In the genomic region with DNA sequence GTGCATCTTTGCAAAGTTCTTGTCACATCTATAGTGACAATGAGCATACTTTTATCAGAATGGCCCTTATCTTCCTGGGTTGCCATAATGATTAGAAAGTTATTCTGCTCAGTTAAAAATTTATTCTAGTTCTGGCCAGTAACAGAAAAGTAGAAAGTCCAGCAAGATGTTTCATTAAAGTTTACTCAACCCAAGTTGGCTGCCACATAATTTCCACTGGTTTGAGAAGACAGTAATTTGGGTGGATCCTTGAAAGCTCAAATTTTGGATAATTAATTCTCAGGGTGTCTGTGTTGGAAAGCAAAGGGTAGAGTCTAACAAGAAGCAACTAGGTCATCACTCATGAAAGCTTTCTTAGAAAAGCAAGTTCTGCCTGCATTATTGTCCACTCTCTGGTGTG, we compare ENCODE assay signal across 37 mouse cellular contexts. TPM values are rescaled to one million over a fixed set of nuclear protein-coding genes. Genes with fewer than 3 reads are reported as not detected.
"Had no signal": no experiment of that assay in that cellular context is flagged by ENCODE, and none has a peak within 500 bp of the region (broad histone marks: within the 10 kb centered on the region; RNA-seq: fewer than 3 reads in every experiment).

No protein-coding gene starts in this region.

- H3K4me2 ChIP-seq: heart, embryonic 12.5 days; hindbrain, embryonic 12.5 days; hindbrain, embryonic 14.5 days; intestine, embryonic 15.5 days; limb, embryonic 12.5 days; liver, embryonic 13.5 days; liver, embryonic 15.5 days had no signal

- H3K36me3 ChIP-seq: heart, embryonic 10.5 days; heart, embryonic 12.5 days; hindbrain, embryonic 10.5 days; hindbrain, embryonic 12.5 days; intestine, embryonic 15.5 days; limb, embryonic 10.5 days; limb, embryonic 12.5 days; liver, embryonic 13.5 days; liver, embryonic 15.5 days had no signal

- H3K27me3 ChIP-seq: heart, embryonic 12.5 days; hindbrain, embryonic 12.5 days; intestine, embryonic 15.5 days; limb, embryonic 12.5 days; liver, embryonic 13.5 days; liver, embryonic 15.5 days had no signal

- H3K27ac ChIP-seq: gastrocnemius, adult 2 months; heart, embryonic 10.5 days; hindbrain, embryonic 10.5 days; hindbrain, embryonic 12.5 days; hindbrain, embryonic 14.5 days; intestine, embryonic 15.5 days; layer of hippocampus, adult 2 months; left cerebral cortex, adult 2 months; limb, embryonic 10.5 days; limb, embryonic 12.5 days; liver, embryonic 13.5 days; liver, embryonic 15.5 days had no signal

- DNase-seq: gastrocnemius, adult 2 months; gastrocnemius, postnatal 10 days; gastrocnemius, postnatal 25 days; heart, adult 18-20 months; heart, postnatal 10 days; heart, postnatal 4 days; liver; liver, embryonic 13.5 days; liver, postnatal 0 days had no signal

- H3K9me3 ChIP-seq: heart, embryonic 10.5 days; heart, embryonic 12.5 days; hindbrain, embryonic 10.5 days; hindbrain, embryonic 12.5 days; intestine, embryonic 15.5 days; limb, embryonic 10.5 days; limb, embryonic 12.5 days; liver, embryonic 13.5 days; liver, embryonic 15.5 days had no signal

- H3K9ac ChIP-seq: heart, embryonic 12.5 days; hindbrain, embryonic 12.5 days; hindbrain, embryonic 14.5 days; intestine, embryonic 15.5 days; limb, embryonic 12.5 days; liver, embryonic 13.5 days; liver, embryonic 15.5 days; liver, postnatal 0 days had no signal

- H3K4me1 ChIP-seq: heart, embryonic 10.5 days; heart, embryonic 12.5 days; hindbrain, embryonic 10.5 days; hindbrain, embryonic 12.5 days; intestine, embryonic 15.5 days; limb, embryonic 10.5 days; limb, embryonic 12.5 days; liver, embryonic 13.5 days; liver, embryonic 15.5 days had no signal

- ATAC-seq: forebrain, embryonic 16.5 days; hindbrain, embryonic 16.5 days; inflammation-experienced regulatory T-cells, adult 6 months; intestine, embryonic 15.5 days; intestine, postnatal 0 days; liver, postnatal 0 days had no signal

- H3K4me3 ChIP-seq: gastrocnemius, adult 2 months; heart, embryonic 10.5 days; heart, embryonic 12.5 days; hindbrain, embryonic 10.5 days; hindbrain, embryonic 12.5 days; intestine, embryonic 15.5 days; layer of hippocampus, adult 2 months; left cerebral cortex, adult 2 months; limb, embryonic 10.5 days; limb, embryonic 12.5 days; liver, embryonic 13.5 days; liver, embryonic 15.5 days had no signal

RNA-seq across cellular contexts. Expression of a gene that starts 41.5 kb away (rescaled TPM):
- total RNA-seq: gastrocnemius, adult 2 months; gastrocnemius, postnatal 10 days; gastrocnemius, postnatal 25 days; gastrocnemius, postnatal 4 days; granulocyte monocyte progenitor cell, adult 5-6 weeks; heart, adult 18-20 months; heart, adult 8-10 months; heart, postnatal 10 days; heart, postnatal 25 days; heart, postnatal 4 days; layer of hippocampus, adult 2 months; layer of hippocampus, postnatal 10 days; layer of hippocampus, postnatal 25 days; left cerebral cortex, adult 2 months; left cerebral cortex, postnatal 14 days; left cerebral cortex, postnatal 36 days had no signal
- polyA plus RNA-seq: forebrain, embryonic 16.5 days; frontal cortex, adult 2 months; heart, embryonic 10.5 days; heart, embryonic 12.5 days; heart, embryonic 14.5 days; heart, embryonic 16.5 days; hindbrain, embryonic 10.5 days; hindbrain, embryonic 12.5 days; hindbrain, embryonic 14.5 days; hindbrain, embryonic 16.5 days; inflammation-experienced regulatory T-cells, adult 6 months; intestine, embryonic 15.5 days; intestine, postnatal 0 days; kidney, embryonic 16.5 days; limb, embryonic 10.5 days; limb, embryonic 12.5 days; limb, embryonic 14.5 days; liver, embryonic 13.5 days; liver, embryonic 15.5 days; liver, postnatal 0 days had no signal
